Mouse (Mus musculus): ENCODE measurements at regions not wholly inside any gene's neighbourhood (a gene's known extent, or its start where the extent isn't known, plus 50 kb on each side); places are given as distances from the start of the nearest gene placed in this dataset.
A peak's percentile ranks its signal among the peaks of the same experiment; 100 is the strongest.

- Histone ChIP-seq H3K27ac (ENCODE audit: low read length) (no peak overlapping the region), H3K27me3 (ENCODE audit: control insufficient read depth, insufficient read depth, low read length) (no peaks in the 10 kb centered on the region), H3K9me3 (replicated peaks; ENCODE audit: control insufficient read depth, low read length) (no peaks in the 10 kb centered on the region), H3K36me3 (ENCODE audit: control insufficient read depth, insufficient read depth, low read length) (no peaks in the 10 kb centered on the region), H3K9ac (ENCODE audit: low read length) (no peak overlapping the region), H3K4me3 (replicated peaks; ENCODE audit: low read length) (no peak overlapping the region), H3K4me2 (ENCODE audit: low read depth, low read length) (no peak overlapping the region), H3K4me1 (ENCODE audit: control insufficient read depth, insufficient read depth, low read length) (no peaks in the 10 kb centered on the region)
- 65% methylated on average over 20 of the region's 20 CpGs for WGBS
- ATAC-seq (ENCODE audit: insufficient read depth, low FRiP score): peak; percentile 57; the same call in 1 of the 2 replicates
Measured at GRCm38 (mm10) chr8:9152313-9152925, 462.1 kb upstream of the Arglu1 start.

GRCm38 (mm10) chr8:9144362-9144761 lies 454.0 kb upstream of the Arglu1 start:
- no peaks in the 10 kb centered on the region for H3K9me3 ChIP-seq (replicated peaks; ENCODE audit: control insufficient read depth, low read length)
- no peak overlapping the region for H3K4me2 ChIP-seq (ENCODE audit: low read depth, low read length)
- H3K36me3 ChIP-seq (ENCODE audit: control insufficient read depth, insufficient read depth, low read length): no peaks in the 10 kb centered on the region
- ATAC-seq (ENCODE audit: insufficient read depth, low FRiP score): no peak
- H3K27me3 ChIP-seq (ENCODE audit: control insufficient read depth, insufficient read depth, low read length): no peaks in the 10 kb centered on the region
- no peak overlapping the region for H3K27ac ChIP-seq (ENCODE audit: low read length)
- 0 out of 2 replicates have a peak, but pooled peaks cover 2% of the 10 kb centered on the region for H3K4me1 ChIP-seq (ENCODE audit: control insufficient read depth, insufficient read depth, low read length)
- WGBS: 79% methylated on average over 3 of the region's 3 CpGs
- H3K4me3 ChIP-seq (replicated peaks; ENCODE audit: low read length): no peak overlapping the region
- H3K9ac ChIP-seq (ENCODE audit: low read length): no peak overlapping the region

- no peak overlapping the region for H3K9ac ChIP-seq (ENCODE audit: low read length)
- H3K27ac ChIP-seq (ENCODE audit: low read length): peak overlapping the region; percentile 18; the same call in 1 of the 2 replicates
- no peaks in the 10 kb centered on the region for H3K9me3 ChIP-seq (replicated peaks; ENCODE audit: control insufficient read depth, low read length)
- H3K4me3 ChIP-seq (replicated peaks; ENCODE audit: low read length): no peak overlapping the region
- WGBS: 43% methylated on average over 3 of the region's 3 CpGs
- no peaks in the 10 kb centered on the region for H3K36me3 ChIP-seq (ENCODE audit: control insufficient read depth, insufficient read depth, low read length)
- H3K4me1 ChIP-seq (ENCODE audit: control insufficient read depth, insufficient read depth, low read length): 0 out of 2 replicates have a peak, but pooled peaks cover 2% of the 10 kb centered on the region
- no peak for ATAC-seq (ENCODE audit: insufficient read depth, low FRiP score)
- no peak overlapping the region for H3K4me2 ChIP-seq (ENCODE audit: low read depth, low read length)
- no peaks in the 10 kb centered on the region for H3K27me3 ChIP-seq (ENCODE audit: control insufficient read depth, insufficient read depth, low read length)
Measured at GRCm38 (mm10) chr8:9139781-9140180, 449.5 kb upstream of the Arglu1 start.

- H3K27me3 ChIP-seq (ENCODE audit: control insufficient read depth, insufficient read depth, low read length): no peaks in the 10 kb centered on the region
- 0 out of 2 replicates have a peak, but pooled peaks have one; percentile 44 for ATAC-seq (ENCODE audit: insufficient read depth, low FRiP score)
- 0 out of 2 replicates have a peak, but pooled peaks cover 2% of the 10 kb centered on the region for H3K4me1 ChIP-seq (ENCODE audit: control insufficient read depth, insufficient read depth, low read length)
- H3K9me3 ChIP-seq (replicated peaks; ENCODE audit: control insufficient read depth, low read length): no peaks in the 10 kb centered on the region
- no peak overlapping the region for H3K9ac ChIP-seq (ENCODE audit: low read length)
- no peak overlapping the region for H3K4me2 ChIP-seq (ENCODE audit: low read depth, low read length)
- H3K36me3 ChIP-seq (ENCODE audit: control insufficient read depth, insufficient read depth, low read length): no peaks in the 10 kb centered on the region
- H3K27ac ChIP-seq (ENCODE audit: low read length): peak overlapping the region; percentile 18; the same call in 1 of the 2 replicates
- 61% methylated on average over 3 of the region's 3 CpGs for WGBS
- H3K4me3 ChIP-seq (replicated peaks; ENCODE audit: low read length): no peak overlapping the region
Measured at GRCm38 (mm10) chr8:9139059-9139620, 448.8 kb upstream of the Arglu1 start.

GRCm38 (mm10) chr8:9133758-9134157 lies 443.4 kb upstream of the Arglu1 start:
- H3K4me3 ChIP-seq (replicated peaks; ENCODE audit: low read length): no peak overlapping the region
- H3K4me1 ChIP-seq (ENCODE audit: control insufficient read depth, insufficient read depth, low read length): no peaks in the 10 kb centered on the region
- no peak overlapping the region for H3K4me2 ChIP-seq (ENCODE audit: low read depth, low read length)
- H3K27ac ChIP-seq (ENCODE audit: low read length): no peak overlapping the region
- no peaks in the 10 kb centered on the region for H3K27me3 ChIP-seq (ENCODE audit: control insufficient read depth, insufficient read depth, low read length)
- no peaks in the 10 kb centered on the region for H3K36me3 ChIP-seq (ENCODE audit: control insufficient read depth, insufficient read depth, low read length)
- 55% methylated on average over 7 of the region's 7 CpGs for WGBS
- no peak overlapping the region for H3K9ac ChIP-seq (ENCODE audit: low read length)
- ATAC-seq (ENCODE audit: insufficient read depth, low FRiP score): no peak
- no peaks in the 10 kb centered on the region for H3K9me3 ChIP-seq (replicated peaks; ENCODE audit: control insufficient read depth, low read length)

GRCm38 (mm10) chr8:9132612-9133218 lies 442.4 kb upstream of the Arglu1 start:
- no peaks in the 10 kb centered on the region for H3K4me1 ChIP-seq (ENCODE audit: control insufficient read depth, insufficient read depth, low read length)
- ATAC-seq (ENCODE audit: insufficient read depth, low FRiP score): no peak
- no peak overlapping the region for H3K4me2 ChIP-seq (ENCODE audit: low read depth, low read length)
- H3K27me3 ChIP-seq (ENCODE audit: control insufficient read depth, insufficient read depth, low read length): no peaks in the 10 kb centered on the region
- WGBS: 78% methylated on average over 5 of the region's 5 CpGs
- H3K4me3 ChIP-seq (replicated peaks; ENCODE audit: low read length): no peak overlapping the region
- no peaks in the 10 kb centered on the region for H3K9me3 ChIP-seq (replicated peaks; ENCODE audit: control insufficient read depth, low read length)
- no peaks in the 10 kb centered on the region for H3K36me3 ChIP-seq (ENCODE audit: control insufficient read depth, insufficient read depth, low read length)
- no peak overlapping the region for H3K9ac ChIP-seq (ENCODE audit: low read length)
- H3K27ac ChIP-seq (ENCODE audit: low read length): no peak overlapping the region

GRCm38 (mm10) chr8:9131249-9131648 lies 440.9 kb upstream of the Arglu1 start:
- Histone ChIP-seq H3K4me2 (ENCODE audit: low read depth, low read length) (no peak overlapping the region), H3K27ac (ENCODE audit: low read length) (no peak overlapping the region), H3K9me3 (replicated peaks; ENCODE audit: control insufficient read depth, low read length) (no peaks in the 10 kb centered on the region), H3K36me3 (ENCODE audit: control insufficient read depth, insufficient read depth, low read length) (no peaks in the 10 kb centered on the region), H3K27me3 (ENCODE audit: control insufficient read depth, insufficient read depth, low read length) (no peaks in the 10 kb centered on the region), H3K4me1 (ENCODE audit: control insufficient read depth, insufficient read depth, low read length) (no peaks in the 10 kb centered on the region), H3K9ac (ENCODE audit: low read length) (no peak overlapping the region), H3K4me3 (replicated peaks; ENCODE audit: low read length) (no peak overlapping the region)
- no peak for ATAC-seq (ENCODE audit: insufficient read depth, low FRiP score)
- 73% methylated on average over 4 of the region's 4 CpGs for WGBS

- no peak for ATAC-seq (ENCODE audit: insufficient read depth, low FRiP score)
- no peak overlapping the region for H3K27ac ChIP-seq (ENCODE audit: low read length)
- no peaks in the 10 kb centered on the region for H3K9me3 ChIP-seq (replicated peaks; ENCODE audit: control insufficient read depth, low read length)
- H3K4me2 ChIP-seq (ENCODE audit: low read depth, low read length): no peak overlapping the region
- H3K4me3 ChIP-seq (replicated peaks; ENCODE audit: low read length): no peak overlapping the region
- H3K36me3 ChIP-seq (ENCODE audit: control insufficient read depth, insufficient read depth, low read length): no peaks in the 10 kb centered on the region
- no peaks in the 10 kb centered on the region for H3K4me1 ChIP-seq (ENCODE audit: control insufficient read depth, insufficient read depth, low read length)
- no peaks in the 10 kb centered on the region for H3K27me3 ChIP-seq (ENCODE audit: control insufficient read depth, insufficient read depth, low read length)
- 84% methylated on average over 4 of the region's 4 CpGs for WGBS
- no peak overlapping the region for H3K9ac ChIP-seq (ENCODE audit: low read length)
Measured at GRCm38 (mm10) chr8:9124503-9124902, 434.2 kb upstream of the Arglu1 start.

Measured in stomach, embryonic 16.5 days (tissue).